ENCODE assay signal across 8 mouse cellular contexts in the genomic region with DNA sequence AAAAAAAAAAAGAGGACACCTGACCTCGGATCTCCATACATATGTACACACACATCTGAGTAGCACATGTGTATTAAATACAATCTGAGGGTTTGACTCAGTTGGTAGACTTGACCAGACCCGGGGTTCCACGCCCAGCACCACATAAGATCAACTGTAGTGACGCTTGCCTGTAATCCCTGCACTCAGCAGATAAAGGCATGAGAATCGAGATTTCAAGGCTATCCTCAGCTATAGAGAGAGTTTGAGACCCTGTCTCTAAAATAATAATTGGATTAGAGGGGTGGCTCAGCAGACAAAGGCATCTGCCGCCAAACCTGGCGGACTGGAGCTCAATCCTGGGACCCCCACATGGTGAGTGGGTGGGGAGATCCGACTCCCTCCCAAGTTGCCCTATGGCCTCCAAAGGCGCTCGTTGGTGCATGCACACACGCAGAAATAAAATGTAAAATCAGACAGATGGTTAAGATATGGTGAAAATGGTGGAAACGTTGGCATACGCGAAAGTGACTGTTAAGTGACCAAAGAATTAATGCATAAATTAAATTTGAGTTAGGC. TPM values are rescaled to one million over a fixed set of nuclear protein-coding genes. Genes with fewer than 3 reads are reported as not detected.
DNase-seq lines count a peak whose midpoint lies in the region; ATAC-seq and TF ChIP-seq lines count a peak whose summit lies in the region.

No protein-coding gene starts in this region.

- WGBS in embryonic facial prominence, embryonic 10.5 days = 23% methylated on average over 14 of the region's 14 CpGs
- WGBS in hindbrain, embryonic 14.5 days = 23% methylated on average over 14 of the region's 14 CpGs
- WGBS in midbrain, embryonic 12.5 days = 18% methylated on average over 14 of the region's 14 CpGs

- DNase-seq in layer of hippocampus, adult 2 months (ENCODE audit: low spot score in 2 of 2) = no peak
- no peak for DNase-seq in layer of hippocampus, adult 9-10 months (ENCODE audit: low spot score)
- DNase-seq in embryonic facial prominence, embryonic 10.5 days (ENCODE audit: low spot score) = no peak
- no peak for DNase-seq in hindbrain, embryonic 14.5 days (ENCODE audit: low spot score)
- no peak for DNase-seq in natural killer cell, adult 2 months (ENCODE audit: low spot score in 2 of 2)
- DNase-seq in adrenal gland, postnatal 4 days (ENCODE audit: low spot score in 2 of 2) = no peak
- DNase-seq in kidney, adult 11 months = no peak

- H3K27ac ChIP-seq in layer of hippocampus, adult 2 months = peak overlapping the region; percentile 73
- H3K27ac ChIP-seq in embryonic facial prominence, embryonic 10.5 days (replicated peaks) = peak overlapping the region; percentile 81; the same call in 1 of the 2 replicates
- H3K27ac ChIP-seq in hindbrain, embryonic 14.5 days = peak overlapping the region; percentile 72
- H3K27ac ChIP-seq in midbrain, embryonic 12.5 days (replicated peaks) = peak overlapping the region; percentile 63

- TF ChIP-seq CTCF in layer of hippocampus, adult 2 months (conservative IDR thresholded peaks at IDR 0.05) = no peak

- H3K9me3 ChIP-seq in embryonic facial prominence, embryonic 10.5 days = no peaks in the 10 kb centered on the region
- H3K9me3 ChIP-seq in hindbrain, embryonic 14.5 days (ENCODE audit: control insufficient read depth, low read length) = no peaks in the 10 kb centered on the region
- no peaks in the 10 kb centered on the region for H3K9me3 ChIP-seq in midbrain, embryonic 12.5 days

- ATAC-seq in hindbrain, embryonic 14.5 days (ENCODE audit: low FRiP score) = peak; percentile 32; the same call in 1 of the 2 replicates
- ATAC-seq in midbrain, embryonic 12.5 days (ENCODE audit: low FRiP score, low read depth) = peak; percentile 69

- H3K4me3 ChIP-seq in layer of hippocampus, adult 2 months = peak overlapping the region; percentile 95
- peak overlapping the region; percentile 91 for H3K4me3 ChIP-seq in embryonic facial prominence, embryonic 10.5 days
- peak overlapping the region; percentile 92 for H3K4me3 ChIP-seq in hindbrain, embryonic 14.5 days (replicated peaks; ENCODE audit: low read length)
- peak overlapping the region; percentile 92 for H3K4me3 ChIP-seq in midbrain, embryonic 12.5 days

- H3K9ac ChIP-seq in hindbrain, embryonic 14.5 days = peak overlapping the region; percentile 84
- peak overlapping the region; percentile 52 for H3K9ac ChIP-seq in midbrain, embryonic 12.5 days (replicated peaks)

- peaks cover 21% of the 10 kb centered on the region for H3K4me1 ChIP-seq in embryonic facial prominence, embryonic 10.5 days
- peaks cover 16% of the 10 kb centered on the region for H3K4me1 ChIP-seq in hindbrain, embryonic 14.5 days (replicated peaks; ENCODE audit: control insufficient read depth, insufficient read depth, low read length)
- peaks cover 19% of the 10 kb centered on the region for H3K4me1 ChIP-seq in midbrain, embryonic 12.5 days

- H3K4me2 ChIP-seq in hindbrain, embryonic 14.5 days (replicated peaks) = peak overlapping the region; percentile 68
- H3K4me2 ChIP-seq in midbrain, embryonic 12.5 days (replicated peaks) = peak overlapping the region; percentile 69

- H3K27me3 ChIP-seq in embryonic facial prominence, embryonic 10.5 days (replicated peaks; ENCODE audit: low read depth, poor library complexity, severe bottlenecking) = peaks cover 9% of the 10 kb centered on the region
- H3K27me3 ChIP-seq in hindbrain, embryonic 14.5 days (ENCODE audit: control insufficient read depth, insufficient read depth, low read length) = no peaks in the 10 kb centered on the region
- peaks cover 13% of the 10 kb centered on the region for H3K27me3 ChIP-seq in midbrain, embryonic 12.5 days

- no peaks in the 10 kb centered on the region for H3K36me3 ChIP-seq in embryonic facial prominence, embryonic 10.5 days (replicated peaks)
- H3K36me3 ChIP-seq in hindbrain, embryonic 14.5 days (replicated peaks; ENCODE audit: control insufficient read depth, insufficient read depth) = no peaks in the 10 kb centered on the region; the same call in 1 of the 2 replicates
- H3K36me3 ChIP-seq in midbrain, embryonic 12.5 days = no peaks in the 10 kb centered on the region

RNA-seq across cellular contexts. Expression of gene Vac14, which starts 0.5 kb away (rescaled TPM):
- total RNA-seq in layer of hippocampus, adult 2 months (2021) = 10 to 100 TPM; 22.8 to 23.4 TPM
- polyA plus RNA-seq in embryonic facial prominence, embryonic 10.5 days (2016; fragmentation: Nextera tagmentation; extraction: Ambion mirVana) = 26.2 and 27.3 TPM in 2 replicates
- polyA plus RNA-seq in hindbrain, embryonic 14.5 days (2014; fragmentation: Nextera tagmentation; extraction: Ambion mirVana) = 32.8 and 34.8 TPM in 2 replicates
- 31.8 and 32.3 TPM in 2 replicates for polyA plus RNA-seq in midbrain, embryonic 12.5 days (2016; fragmentation: Nextera tagmentation; extraction: Ambion mirVana)
- total RNA-seq in adrenal gland, postnatal 4 days (2021) = 10 to 100 TPM; 29.9 to 30.0 TPM
